Mouse (Mus musculus) left cerebral cortex, adult 8-10 months (tissue): ENCODE data around the gene Ak4. TPM values are rescaled to one million over a fixed set of nuclear protein-coding genes. Genes with fewer than 3 reads are reported as not detected.
A peak's percentile ranks its signal among the peaks of the same experiment; 100 is the strongest.
"Not testable (repeated sequence)": the region's sequence is repeated elsewhere in the genome, so short reads cannot be mapped to it uniquely, and the experiment has no call there.

Experiments used
- DNase-seq, 2 experiments: peaks; one replicate each; pipeline ENCODE4 v3.0.0; 2022; ENCODE audit warnings: low spot score in 2 of 2
- total RNA-seq, 4 experiments: library from RNA; stranded (reverse); gene quantifications; 2 replicates each; pipeline ENCODE4 v1.2.4; 2022

The Ak4 gene
- total RNA-seq, 4 experiments from 2014 or later = 27.1 to 36.0 (median 33.1) TPM

- DNase-seq = no peak
Measured at GRCm38 (mm10) chr4:101423571-101423970, 4.5 kb downstream of the Ak4 start.

GRCm38 (mm10) chr4:101424495-101424894, 5.4 kb downstream of the Ak4 start:
- no peak for DNase-seq

GRCm38 (mm10) chr4:101425119-101425518, 6.0 kb downstream of the Ak4 start:
- no peak for DNase-seq

- no peak for DNase-seq
Measured at GRCm38 (mm10) chr4:101425666-101426065, 6.6 kb downstream of the Ak4 start.

GRCm38 (mm10) chr4:101426566-101426965, 7.5 kb downstream of the Ak4 start:
- no peak for DNase-seq

- no peak for DNase-seq
Measured at GRCm38 (mm10) chr4:101427886-101428680, 9.0 kb downstream of the Ak4 start.

- DNase-seq = no peak
Measured at GRCm38 (mm10) chr4:101429073-101429472, 10.0 kb downstream of the Ak4 start.

- no peak for DNase-seq
Measured at GRCm38 (mm10) chr4:101430000-101430399, 10.9 kb downstream of the Ak4 start.

- DNase-seq = peak in 1 of 2 experiments; percentile 84
Measured at GRCm38 (mm10) chr4:101436761-101437512, 17.9 kb downstream of the Ak4 start.

GRCm38 (mm10) chr4:101438271-101438670, 19.2 kb downstream of the Ak4 start:
- no peak for DNase-seq

GRCm38 (mm10) chr4:101439738-101440389, 20.8 kb downstream of the Ak4 start:
- no peak for DNase-seq

GRCm38 (mm10) chr4:101442791-101443190, 23.7 kb downstream of the Ak4 start:
- no peak for DNase-seq

- no peak for DNase-seq
Measured at GRCm38 (mm10) chr4:101443419-101443991, 24.4 kb downstream of the Ak4 start.

GRCm38 (mm10) chr4:101445660-101446059, 26.6 kb downstream of the Ak4 start:
- DNase-seq = no peak

- not testable (repeated sequence) for DNase-seq
Measured at GRCm38 (mm10) chr4:101446606-101447005, 27.5 kb downstream of the Ak4 start.

GRCm38 (mm10) chr4:101448701-101449100, 29.6 kb downstream of the Ak4 start:
- no peak for DNase-seq

GRCm38 (mm10) chr4:101449344-101449743, 30.3 kb downstream of the Ak4 start:
- DNase-seq = no peak

GRCm38 (mm10) chr4:101450150-101450780, 31.2 kb downstream of the Ak4 start:
- DNase-seq = peak; percentile 37 to 95

- DNase-seq = no peak
Measured at GRCm38 (mm10) chr4:101451089-101451488, 32.0 kb downstream of the Ak4 start.

GRCm38 (mm10) chr4:101452829-101453228, 33.8 kb downstream of the Ak4 start:
- DNase-seq = no peak

- DNase-seq = no peak
Measured at GRCm38 (mm10) chr4:101457176-101457575, 38.1 kb downstream of the Ak4 start.
